Mouse (Mus musculus): ENCODE measurements at regions not wholly inside any gene's neighbourhood (a gene's known extent, or its start where the extent isn't known, plus 50 kb on each side); places are given as distances from the start of the nearest gene placed in this dataset.

DNA sequence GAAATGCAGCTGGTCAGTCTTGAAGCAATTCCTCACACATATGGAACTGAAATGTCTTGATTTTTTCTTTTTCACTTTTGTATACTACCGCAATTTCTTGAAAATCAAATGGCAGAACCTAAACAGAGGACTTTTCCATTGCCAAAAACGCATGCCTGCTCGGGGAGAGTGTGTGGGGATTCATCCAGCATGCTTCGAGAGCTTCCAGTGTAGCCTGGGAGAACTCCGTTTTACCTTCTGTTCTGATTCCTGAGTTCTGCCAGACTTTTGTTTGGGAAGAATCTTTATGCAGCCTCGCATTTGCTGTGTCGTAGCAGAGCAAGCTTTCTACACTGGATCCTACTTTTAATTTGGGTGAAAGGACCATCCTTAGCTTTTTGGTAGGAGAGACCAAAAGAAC lies 461.4 kb downstream of the Lmo4 start:
- no peak overlapping the region for H3K4me3 ChIP-seq (ENCODE audit: insufficient read depth, low read length)
- H3K27ac ChIP-seq (ENCODE audit: insufficient read depth, low read length) = no peak overlapping the region
- H3K4me1 ChIP-seq (ENCODE audit: control insufficient read depth, insufficient read depth, low read length) = no peaks in the 10 kb centered on the region
- TF ChIP-seq CTCF (IDR thresholded peaks at IDR 0.05; ENCODE audit: borderline replicate concordance, insufficient read depth, low read length) (no peak), POLR2A (IDR thresholded peaks at IDR 0.05; ENCODE audit: low read depth, low read length) (no peak)

DNA sequence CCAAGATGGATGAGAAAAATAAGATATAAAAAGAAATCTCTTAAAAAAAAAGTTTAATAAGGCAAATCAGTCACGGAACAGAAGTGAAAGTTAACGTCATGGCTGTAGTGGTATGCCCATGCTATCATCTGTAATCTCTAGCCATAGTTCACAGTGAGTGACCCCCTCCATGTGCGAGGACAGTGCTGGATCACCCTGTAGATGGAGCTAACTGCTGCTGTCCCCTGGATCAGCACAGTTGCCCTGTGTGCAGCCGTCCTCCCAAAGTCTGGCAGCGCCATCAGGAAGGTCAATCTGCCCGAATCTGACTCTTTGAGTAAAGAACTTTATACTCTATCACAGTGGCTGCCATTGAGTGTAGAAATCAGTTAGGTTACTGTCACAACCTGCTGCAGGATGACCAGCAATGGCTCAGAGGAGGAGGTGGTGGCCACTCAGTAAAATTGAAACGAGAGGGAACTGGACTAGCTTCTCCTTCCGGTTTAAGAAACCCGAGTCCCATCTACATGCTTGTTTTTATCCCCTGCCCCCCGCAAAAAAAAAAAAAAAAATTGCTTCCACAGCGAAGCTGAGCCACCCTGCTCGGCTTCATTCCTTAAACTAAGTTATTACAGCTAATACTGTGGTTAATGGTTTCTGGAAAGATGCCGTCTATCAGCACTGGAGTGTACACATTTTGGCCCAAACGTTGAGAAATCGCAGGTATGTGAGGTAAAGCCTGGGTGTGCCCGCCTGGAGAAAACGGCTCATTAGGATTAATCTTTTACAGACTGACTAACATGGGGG lies 462.0 kb downstream of the Lmo4 start:
- Histone ChIP-seq H3K4me1 (ENCODE audit: control insufficient read depth, insufficient read depth, low read length) (no peaks in the 10 kb centered on the region), H3K4me3 (ENCODE audit: insufficient read depth, low read length) (no peak overlapping the region), H3K27ac (ENCODE audit: insufficient read depth, low read length) (no peak overlapping the region)
- TF ChIP-seq POLR2A (IDR thresholded peaks at IDR 0.05; ENCODE audit: low read depth, low read length) = no peak
- TF ChIP-seq CTCF (IDR thresholded peaks at IDR 0.05; ENCODE audit: borderline replicate concordance, insufficient read depth, low read length) = no peak

DNA sequence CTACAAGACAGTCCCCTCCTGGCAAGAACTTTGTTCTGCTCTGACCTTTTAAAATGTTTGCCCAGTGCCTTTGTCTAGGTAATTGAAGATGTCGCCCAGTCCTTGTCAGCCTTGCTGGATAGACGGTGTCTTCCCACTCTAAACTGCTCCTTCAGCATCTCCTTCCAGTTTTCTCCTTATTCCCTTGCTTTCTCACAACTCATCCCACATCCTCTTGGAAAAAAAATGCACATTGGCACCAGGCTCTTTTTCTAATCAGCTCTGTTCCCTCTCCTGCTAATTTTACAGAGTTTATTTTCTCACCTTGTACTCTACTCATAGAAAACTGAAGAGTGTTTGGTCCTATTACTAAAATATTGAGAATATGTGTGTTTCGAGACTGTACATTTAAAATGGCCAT lies 466.3 kb downstream of the Lmo4 start:
- Histone ChIP-seq H3K27ac (ENCODE audit: insufficient read depth, low read length) (no peak overlapping the region), H3K4me3 (ENCODE audit: insufficient read depth, low read length) (no peak overlapping the region), H3K4me1 (ENCODE audit: control insufficient read depth, insufficient read depth, low read length) (no peaks in the 10 kb centered on the region)
- TF ChIP-seq POLR2A (IDR thresholded peaks at IDR 0.05; ENCODE audit: low read depth, low read length) (no peak), CTCF (IDR thresholded peaks at IDR 0.05; ENCODE audit: borderline replicate concordance, insufficient read depth, low read length) (no peak)

DNA sequence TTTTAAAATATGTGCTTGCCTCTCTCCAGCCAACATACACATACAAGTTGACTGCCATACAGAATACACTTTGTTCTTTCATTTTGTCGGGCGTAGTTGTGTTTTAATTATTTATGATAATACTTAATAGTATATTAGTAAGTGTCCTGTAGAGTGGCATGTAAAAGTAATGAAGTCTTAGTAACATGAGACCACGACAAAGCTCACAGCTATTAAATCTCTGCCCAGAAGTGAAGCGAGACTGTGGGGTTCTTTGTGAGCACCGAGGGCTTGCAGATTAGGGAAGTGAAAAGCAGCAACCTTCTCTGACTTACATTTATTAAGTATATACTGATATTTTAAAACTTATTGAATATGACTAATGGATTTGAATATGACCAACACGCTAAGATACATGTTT lies 467.2 kb downstream of the Lmo4 start:
- H3K4me3 ChIP-seq (ENCODE audit: insufficient read depth, low read length) = no peak overlapping the region
- TF ChIP-seq POLR2A (IDR thresholded peaks at IDR 0.05; ENCODE audit: low read depth, low read length) (no peak), CTCF (IDR thresholded peaks at IDR 0.05; ENCODE audit: borderline replicate concordance, insufficient read depth, low read length) (no peak)
- H3K27ac ChIP-seq (ENCODE audit: insufficient read depth, low read length) = no peak overlapping the region
- H3K4me1 ChIP-seq (ENCODE audit: control insufficient read depth, insufficient read depth, low read length) = no peaks in the 10 kb centered on the region

DNA sequence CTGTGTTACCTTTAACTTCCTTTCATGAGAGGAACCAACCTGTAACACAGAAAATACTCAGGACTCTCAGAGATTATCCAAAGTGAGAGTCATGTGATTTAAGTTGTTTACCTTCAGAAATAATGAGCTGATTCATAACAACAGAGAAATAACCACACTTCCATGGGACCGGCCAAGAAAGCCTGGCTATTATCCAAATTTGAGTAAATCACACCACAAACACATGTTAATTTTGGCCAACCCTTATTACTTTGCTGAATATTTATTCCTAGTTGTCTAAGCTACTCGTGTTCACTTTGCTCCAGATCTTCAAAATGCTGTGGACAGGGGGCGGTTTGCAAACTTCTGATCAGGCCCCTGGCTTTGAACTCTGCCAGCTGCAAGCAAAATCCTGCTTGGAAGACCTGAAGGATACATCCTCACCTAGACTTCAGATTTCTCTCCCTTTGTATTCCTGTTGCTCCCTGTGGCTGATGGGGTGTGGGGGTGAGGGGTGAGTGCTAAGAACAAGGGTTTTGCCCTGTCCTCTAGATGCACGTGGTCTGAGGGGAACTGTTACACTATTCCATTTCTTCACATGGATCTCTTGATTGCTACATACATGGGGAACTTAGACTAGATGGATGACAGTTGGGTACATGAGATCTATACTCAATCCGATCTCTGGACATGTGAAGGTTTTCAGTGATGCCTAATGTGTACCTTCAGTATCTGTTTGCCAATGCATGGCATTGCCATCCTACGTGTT lies 468.2 kb downstream of the Lmo4 start:
- no peak overlapping the region for H3K27ac ChIP-seq (ENCODE audit: insufficient read depth, low read length)
- TF ChIP-seq POLR2A (IDR thresholded peaks at IDR 0.05; ENCODE audit: low read depth, low read length) = no peak

GRCm38 (mm10) chr3:143734791-143735190 lies 470.2 kb downstream of the Lmo4 start:
- TF ChIP-seq CTCF (IDR thresholded peaks at IDR 0.05; ENCODE audit: borderline replicate concordance, insufficient read depth, low read length) = no peak
- TF ChIP-seq POLR2A (IDR thresholded peaks at IDR 0.05; ENCODE audit: low read depth, low read length) = no peak
- Histone ChIP-seq H3K4me3 (ENCODE audit: insufficient read depth, low read length) (no peak overlapping the region), H3K4me1 (ENCODE audit: control insufficient read depth, insufficient read depth, low read length) (no peaks in the 10 kb centered on the region; the same call in 1 of the 2 replicates), H3K27ac (ENCODE audit: insufficient read depth, low read length) (no peak overlapping the region)

More for the DNA sequence above, 468.2 kb downstream of the Lmo4 start:
- H3K4me3 ChIP-seq (ENCODE audit: insufficient read depth, low read length) = no peak overlapping the region
- H3K4me1 ChIP-seq (ENCODE audit: control insufficient read depth, insufficient read depth, low read length) = no peaks in the 10 kb centered on the region

- TF ChIP-seq CTCF (IDR thresholded peaks at IDR 0.05; ENCODE audit: borderline replicate concordance, insufficient read depth, low read length) = no peak
- TF ChIP-seq POLR2A (IDR thresholded peaks at IDR 0.05; ENCODE audit: low read depth, low read length) = no peak
- Histone ChIP-seq H3K4me3 (ENCODE audit: insufficient read depth, low read length) (no peak overlapping the region), H3K27ac (ENCODE audit: insufficient read depth, low read length) (no peak overlapping the region; the same call in 1 of the 2 replicates), H3K4me1 (ENCODE audit: control insufficient read depth, insufficient read depth, low read length) (no peaks in the 10 kb centered on the region; the same call in 1 of the 2 replicates)
Measured at GRCm38 (mm10) chr3:143732966-143733725, 471.9 kb downstream of the Lmo4 start.

DNA sequence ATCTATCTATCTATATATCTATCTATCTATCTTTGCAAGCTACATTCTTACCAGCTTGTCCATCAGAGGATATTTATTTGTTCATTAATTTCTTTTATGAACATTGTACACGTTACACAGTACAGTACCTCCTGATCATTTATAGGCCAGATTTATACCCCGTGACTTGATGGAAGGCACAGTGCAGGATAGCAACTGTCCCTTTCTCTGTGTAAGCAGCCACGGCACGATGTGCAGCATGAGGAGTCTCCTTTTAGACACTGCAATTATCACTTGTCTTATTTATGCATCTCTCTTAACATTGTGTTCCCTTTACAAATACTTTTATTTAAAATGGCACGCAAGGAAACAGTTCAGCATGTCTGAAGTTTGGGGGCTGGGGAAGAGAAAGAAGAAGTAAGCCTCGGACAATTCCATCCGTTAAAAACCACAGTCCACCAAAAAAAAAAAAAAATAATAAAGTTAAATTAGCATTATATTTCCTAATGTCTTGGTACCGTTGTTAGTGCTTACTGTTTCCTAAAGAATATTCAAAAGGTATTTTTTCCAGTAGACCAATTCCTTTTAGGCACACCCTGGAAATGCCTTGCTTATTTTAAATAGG lies 475.4 kb downstream of the Lmo4 start:
- Histone ChIP-seq H3K4me1 (ENCODE audit: control insufficient read depth, insufficient read depth, low read length) (no peaks in the 10 kb centered on the region; the same call in 1 of the 2 replicates), H3K4me3 (ENCODE audit: insufficient read depth, low read length) (no peak overlapping the region), H3K27ac (ENCODE audit: insufficient read depth, low read length) (no peak overlapping the region)
- no peak for TF ChIP-seq CTCF (IDR thresholded peaks at IDR 0.05; ENCODE audit: borderline replicate concordance, insufficient read depth, low read length)
- TF ChIP-seq POLR2A (IDR thresholded peaks at IDR 0.05; ENCODE audit: low read depth, low read length) = no peak

DNA sequence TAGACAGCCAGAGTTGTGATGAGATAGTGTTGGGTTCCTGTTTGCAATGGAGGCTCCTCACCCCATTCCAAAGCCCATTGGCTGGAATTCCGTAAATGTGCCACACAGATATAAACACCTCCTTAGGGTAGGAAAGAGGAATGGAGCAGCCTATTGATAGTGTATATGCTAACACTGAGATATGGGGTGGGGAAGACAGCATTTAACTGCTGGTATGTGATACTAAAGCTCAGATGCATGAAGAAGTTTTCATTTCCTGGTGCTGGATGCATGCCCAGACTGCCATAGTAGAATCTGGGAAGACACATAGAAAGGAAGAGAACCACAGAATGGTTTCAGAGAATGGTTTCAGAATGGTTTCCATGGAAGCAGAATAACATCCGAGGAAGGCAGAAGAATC lies 482.4 kb downstream of the Lmo4 start:
- TF ChIP-seq CTCF (IDR thresholded peaks at IDR 0.05; ENCODE audit: borderline replicate concordance, insufficient read depth, low read length) (no peak), POLR2A (IDR thresholded peaks at IDR 0.05; ENCODE audit: low read depth, low read length) (no peak)
- H3K4me3 ChIP-seq (ENCODE audit: insufficient read depth, low read length) = no peak overlapping the region
- H3K27ac ChIP-seq (ENCODE audit: insufficient read depth, low read length) = peak overlapping the region; percentile 77

More for the DNA sequence above, 482.4 kb downstream of the Lmo4 start:
- peaks cover 6% of the 10 kb centered on the region for H3K4me1 ChIP-seq (ENCODE audit: control insufficient read depth, insufficient read depth, low read length)
